Mouse (Mus musculus): ENCODE measurements around the gene Katnbl1.

The Katnbl1 gene

GRCm38 (mm10) chr2:112378973-112379898 lies at the start of gene Katnbl1:
Gene Katnbl1 (plus strand): TSS chr2:112379211.
- peak; percentile 96 for DNase-seq

GRCm38 (mm10) chr2:112332051-112332898 lies 46.7 kb upstream of the Katnbl1 start:
- no peak for DNase-seq

GRCm38 (mm10) chr2:112337211-112337610 lies 41.8 kb upstream of the Katnbl1 start:
- no peak for DNase-seq

- no peak for DNase-seq
These were observed 39.3 kb upstream of the Katnbl1 start for GRCm38 (mm10) chr2:112339736-112340135.

- DNase-seq, result peak; percentile 17
These were observed 37.9 kb upstream of the Katnbl1 start for GRCm38 (mm10) chr2:112341117-112341516.

GRCm38 (mm10) chr2:112348246-112348645 lies 30.8 kb upstream of the Katnbl1 start:
- DNase-seq, result no peak

- DNase-seq, result no peak
These were observed 25.1 kb upstream of the Katnbl1 start for GRCm38 (mm10) chr2:112353685-112354455.

- no peak for DNase-seq
These were observed 19.4 kb upstream of the Katnbl1 start for GRCm38 (mm10) chr2:112359611-112360010.

GRCm38 (mm10) chr2:112360012-112360780 lies 18.8 kb upstream of the Katnbl1 start:
- no peak for DNase-seq

- no peak for DNase-seq
These were observed 18.2 kb upstream of the Katnbl1 start for GRCm38 (mm10) chr2:112360781-112361169.

GRCm38 (mm10) chr2:112367222-112367621 lies 11.8 kb upstream of the Katnbl1 start:
- DNase-seq, result no peak

GRCm38 (mm10) chr2:112367726-112368673 lies 11.0 kb upstream of the Katnbl1 start, which contains the start of gene Emc4:
Gene Emc4 (minus strand): TSS chr2:112368027.
- peak; percentile 93 for DNase-seq

GRCm38 (mm10) chr2:112369941-112370340 lies 9.1 kb upstream of the Katnbl1 start:
- DNase-seq, result no peak

- DNase-seq, result no peak
These were observed 5.9 kb upstream of the Katnbl1 start for GRCm38 (mm10) chr2:112373141-112373540.

- peak; percentile 27 for DNase-seq
These were observed 4.4 kb upstream of the Katnbl1 start for GRCm38 (mm10) chr2:112374610-112375009.

GRCm38 (mm10) chr2:112380131-112380530 lies 1.1 kb downstream of the Katnbl1 start:
- no peak for DNase-seq

- no peak for DNase-seq
These were observed 2.2 kb downstream of the Katnbl1 start for GRCm38 (mm10) chr2:112381219-112381618.

GRCm38 (mm10) chr2:112390843-112391242 lies 11.8 kb downstream of the Katnbl1 start:
- DNase-seq, result no peak

GRCm38 (mm10) chr2:112391346-112392000 lies 12.5 kb downstream of the Katnbl1 start:
- DNase-seq, result peak; percentile 14

GRCm38 (mm10) chr2:112392689-112393088 lies 13.7 kb downstream of the Katnbl1 start:
- no peak for DNase-seq

Measured in kidney, postnatal 14 days (tissue).